Mouse (Mus musculus) intestine, embryonic 14.5 days (tissue): ENCODE results near the gene Scin. TPM values are rescaled to one million over a fixed set of nuclear protein-coding genes. Genes with fewer than 3 reads are reported as not detected.

Source experiments
- ATAC-seq: fragments of 200-750 bp; cut with Nextera tagmentation; replicated peaks from 2 replicates; pipeline ENCODE4 v1.8.0; 2017; ENCODE audit warnings: low read depth, moderate number of reproducible peaks, moderate TSS enrichment, moderate library complexity; ENCODE audit not compliant: low FRiP score, low TSS enrichment
- DNase-seq: peaks from one replicate; pipeline ENCODE4 v3.0.0-alpha.2; 2018; ENCODE audit warnings: low spot score
- H3K27ac ChIP-seq: fragments of 300-500 bp; sonication (generic); 2 replicates; pipeline ENCODE4 v1.5.1; 2014; ENCODE audit warnings: low read depth, mild to moderate bottlenecking, control low read depth
- H3K27me3 ChIP-seq: fragments of 300-500 bp; sonication (generic); replicated peaks from 2 replicates; pipeline ENCODE4 v1.6.1; 2014; ENCODE audit warnings: low read length, control low read depth; ENCODE audit not compliant: control insufficient read depth, insufficient read depth
- H3K36me3 ChIP-seq: fragments of 300-500 bp; sonication (generic); 2 replicates; pipeline ENCODE4 v1.6.1; 2014; ENCODE audit warnings: low read length, control low read depth; ENCODE audit not compliant: control insufficient read depth, insufficient read depth
- H3K4me1 ChIP-seq: fragments of 300-500 bp; sonication (generic); replicated peaks from 2 replicates; pipeline ENCODE4 v1.6.1; 2014; ENCODE audit warnings: low read length, control low read depth, mixed read lengths; ENCODE audit not compliant: control insufficient read depth, insufficient read depth
- H3K4me2 ChIP-seq: fragments of 300-500 bp; sonication (generic); 2 replicates; pipeline ENCODE4 v1.6.1; 2014; ENCODE audit warnings: low read length
- H3K4me3 ChIP-seq: fragments of 300-500 bp; sonication (generic); 2 replicates; pipeline ENCODE4 v1.5.1; 2014; ENCODE audit warnings: low read depth, low read length, control low read depth, mixed read lengths
- H3K9ac ChIP-seq: fragments of 300-500 bp; sonication (generic); 2 replicates; pipeline ENCODE4 v1.6.1; 2014; ENCODE audit warnings: mild to moderate bottlenecking, low read length
- H3K9me3 ChIP-seq: fragments of 300-500 bp; sonication (generic); 2 replicates; pipeline ENCODE4 v1.6.1; 2016; ENCODE audit warnings: low read length, control low read depth; ENCODE audit not compliant: control insufficient read depth
- WGBS: fragments of 180-500 bp; shearing (Covaris S2); extraction: QIAGEN DNeasy Blood & Tissue Kit; methylation state at CpG from one replicate; pipeline ENCODE4 v1.1.7; 2014; 5-methylcytosine and 5-hydroxymethylcytosine counted together
- polyA plus RNA-seq: library from polyadenylated mRNA; unstranded; fragments of >200 nt; fragmentation: Nextera tagmentation; extraction: Ambion mirVana; gene quantifications from 2 replicates; pipeline ENCODE4 v1.2.1, GENCODE M21; 2014

Gene Scin
- polyA plus RNA-seq, 1 experiment from 2014 or later: 26.4 TPM

- H3K9ac ChIP-seq: no peak overlapping the region
- no peaks in the 10 kb centered on the region for H3K36me3 ChIP-seq
- DNase-seq (no peak), ATAC-seq (no peak)
- no peaks in the 10 kb centered on the region for H3K9me3 ChIP-seq
- H3K27ac ChIP-seq: no peak overlapping the region
- H3K4me2 ChIP-seq: no peak overlapping the region
- H3K4me3 ChIP-seq: no peak overlapping the region
- H3K4me1 ChIP-seq: no peaks in the 10 kb centered on the region
- WGBS: 71% methylated on average over 4 of the region's 4 CpGs
- H3K27me3 ChIP-seq: no peaks in the 10 kb centered on the region
Observed at GRCm38 (mm10) chr12:40029201-40029600, 104.8 kb downstream of the Scin start.

- Histone ChIP-seq H3K4me2 (no peak overlapping the region), H3K27me3 (no peaks in the 10 kb centered on the region), H3K36me3 (no peaks in the 10 kb centered on the region), H3K27ac (no peak overlapping the region), H3K9ac (no peak overlapping the region), H3K4me3 (no peak overlapping the region), H3K9me3 (no peaks in the 10 kb centered on the region), H3K4me1 (no peaks in the 10 kb centered on the region)
- DNase-seq: peak; percentile 12
- ATAC-seq: no peak
- WGBS: 90% methylated on average over 3 of the region's 3 CpGs
Observed at GRCm38 (mm10) chr12:40027846-40028245, 106.2 kb downstream of the Scin start.

- 80% methylated on average over 3 of the region's 3 CpGs for WGBS
- no peaks in the 10 kb centered on the region for H3K9me3 ChIP-seq
Observed at GRCm38 (mm10) chr12:40027444-40027843, 106.6 kb downstream of the Scin start.

GRCm38 (mm10) chr12:40023918-40024317, 110.1 kb downstream of the Scin start:
- no peaks in the 10 kb centered on the region for H3K9me3 ChIP-seq
- H3K4me1 ChIP-seq: no peaks in the 10 kb centered on the region
- 65% methylated on average over 2 of the region's 2 CpGs for WGBS
- ATAC-seq (0 out of 2 replicates have a peak, but pooled peaks have one; percentile 39), DNase-seq (no peak)
- no peak overlapping the region for H3K4me3 ChIP-seq
- no peaks in the 10 kb centered on the region for H3K27me3 ChIP-seq
- no peak overlapping the region for H3K4me2 ChIP-seq
- H3K36me3 ChIP-seq: no peaks in the 10 kb centered on the region
- no peak overlapping the region for H3K27ac ChIP-seq
- no peak overlapping the region for H3K9ac ChIP-seq

More at GRCm38 (mm10) chr12:40027444-40027843, 106.6 kb downstream of the Scin start:
- Histone ChIP-seq H3K9ac (no peak overlapping the region), H3K27ac (no peak overlapping the region), H3K4me1 (no peaks in the 10 kb centered on the region), H3K36me3 (no peaks in the 10 kb centered on the region), H3K27me3 (no peaks in the 10 kb centered on the region), H3K4me3 (no peak overlapping the region), H3K4me2 (no peak overlapping the region)
- ATAC-seq (no peak), DNase-seq (no peak)

GRCm38 (mm10) chr12:40023014-40023642, 110.9 kb downstream of the Scin start:
- no peak overlapping the region for H3K27ac ChIP-seq
- ATAC-seq: no peak

GRCm38 (mm10) chr12:40022344-40022743, 111.7 kb downstream of the Scin start:
- no peak for ATAC-seq
- WGBS: 87% methylated on average over 3 of the region's 3 CpGs

More at GRCm38 (mm10) chr12:40023014-40023642, 110.9 kb downstream of the Scin start:
- Histone ChIP-seq H3K4me1 (no peaks in the 10 kb centered on the region), H3K9ac (no peak overlapping the region), H3K4me3 (no peak overlapping the region), H3K27me3 (no peaks in the 10 kb centered on the region), H3K36me3 (no peaks in the 10 kb centered on the region), H3K4me2 (no peak overlapping the region), H3K9me3 (no peaks in the 10 kb centered on the region)
- DNase-seq: no peak
- WGBS: 75% methylated on average over 3 of the region's 3 CpGs

GRCm38 (mm10) chr12:40017955-40018505, 116.0 kb downstream of the Scin start:
- Histone ChIP-seq H3K4me1 (peaks cover 4% of the 10 kb centered on the region; the same call in 1 of the 2 replicates), H3K27ac (no peak overlapping the region), H3K9me3 (no peaks in the 10 kb centered on the region), H3K4me2 (no peak overlapping the region), H3K4me3 (no peak overlapping the region), H3K27me3 (no peaks in the 10 kb centered on the region), H3K9ac (no peak overlapping the region), H3K36me3 (no peaks in the 10 kb centered on the region)
- WGBS: 67% methylated on average over 6 of the region's 6 CpGs
- no peak for ATAC-seq
- no peak for DNase-seq

More at GRCm38 (mm10) chr12:40022344-40022743, 111.7 kb downstream of the Scin start:
- Histone ChIP-seq H3K9ac (no peak overlapping the region), H3K9me3 (no peaks in the 10 kb centered on the region), H3K4me1 (no peaks in the 10 kb centered on the region), H3K27ac (no peak overlapping the region), H3K4me3 (no peak overlapping the region), H3K4me2 (no peak overlapping the region), H3K27me3 (no peaks in the 10 kb centered on the region), H3K36me3 (no peaks in the 10 kb centered on the region)
- no peak for DNase-seq

- ATAC-seq: peak; percentile 91
- H3K27ac ChIP-seq: peak overlapping the region; percentile 72; the same call in 1 of the 2 replicates
- no peaks in the 10 kb centered on the region for H3K27me3 ChIP-seq
- H3K4me3 ChIP-seq: peak overlapping the region; percentile 23
- peak overlapping the region; percentile 44 for H3K4me2 ChIP-seq
- peak; percentile 79 for DNase-seq
- 9% methylated on average over 19 of the region's 19 CpGs for WGBS
- H3K36me3 ChIP-seq: no peaks in the 10 kb centered on the region
- peak overlapping the region; percentile 31; the same call in 1 of the 2 replicates for H3K9ac ChIP-seq
- H3K4me1 ChIP-seq: peaks cover 4% of the 10 kb centered on the region; the same call in 1 of the 2 replicates
- H3K9me3 ChIP-seq: no peaks in the 10 kb centered on the region
Observed at GRCm38 (mm10) chr12:40016648-40017460, 117.2 kb downstream of the Scin start.
